Mouse (Mus musculus) retina, postnatal 1 day (tissue): ENCODE measurements at regions not wholly inside any gene's neighbourhood (a gene's known extent, or its start where the extent isn't known, plus 50 kb on each side); places are given as distances from the start of the nearest gene placed in this dataset.

Experiments used
- DNase-seq: peaks from one replicate; pipeline ENCODE4 v3.0.0-alpha.2; 2012

DNA sequence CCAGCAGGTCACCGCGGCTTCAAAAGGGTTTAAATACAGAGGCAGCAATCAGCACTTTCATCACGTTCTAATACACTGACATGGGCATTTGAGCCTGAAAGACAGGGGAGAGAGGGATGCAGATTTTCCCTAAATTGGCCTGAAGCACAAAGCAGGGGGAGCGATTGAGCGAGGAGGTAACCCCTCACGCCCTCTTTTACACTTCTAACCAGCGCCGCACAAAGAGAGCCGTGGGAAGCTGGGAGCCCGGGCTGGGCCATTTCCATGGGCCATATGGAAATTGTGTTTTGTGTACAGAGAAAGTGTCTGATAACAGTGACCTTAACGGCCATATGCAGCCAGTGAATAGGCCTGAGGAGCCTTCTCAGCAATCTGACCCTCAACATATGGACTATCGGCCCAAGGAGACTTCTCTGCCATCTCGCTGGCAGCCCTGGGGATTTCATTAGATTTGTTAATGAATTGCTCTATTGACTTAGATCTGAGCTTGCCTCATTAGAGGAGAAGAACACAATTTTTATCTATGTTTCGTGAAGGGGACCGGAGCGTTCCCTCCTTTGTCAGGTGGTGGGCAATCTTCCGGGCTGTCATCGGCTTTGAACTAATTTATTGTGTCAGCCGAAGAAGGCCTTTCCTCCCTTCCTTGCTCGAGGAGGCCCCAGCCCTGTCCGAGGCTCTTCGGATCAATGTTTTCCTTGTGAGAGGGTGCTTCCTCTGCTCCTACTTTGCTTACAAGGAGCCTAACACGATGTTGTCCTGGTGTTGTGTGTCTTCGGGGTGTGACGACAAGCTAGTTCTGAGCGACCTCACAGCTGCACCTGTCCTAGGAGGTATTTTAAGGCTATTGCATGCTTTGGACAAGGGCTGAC, 195.4 kb upstream of the Irx3 start:
- peak; percentile 69 for DNase-seq

DNA sequence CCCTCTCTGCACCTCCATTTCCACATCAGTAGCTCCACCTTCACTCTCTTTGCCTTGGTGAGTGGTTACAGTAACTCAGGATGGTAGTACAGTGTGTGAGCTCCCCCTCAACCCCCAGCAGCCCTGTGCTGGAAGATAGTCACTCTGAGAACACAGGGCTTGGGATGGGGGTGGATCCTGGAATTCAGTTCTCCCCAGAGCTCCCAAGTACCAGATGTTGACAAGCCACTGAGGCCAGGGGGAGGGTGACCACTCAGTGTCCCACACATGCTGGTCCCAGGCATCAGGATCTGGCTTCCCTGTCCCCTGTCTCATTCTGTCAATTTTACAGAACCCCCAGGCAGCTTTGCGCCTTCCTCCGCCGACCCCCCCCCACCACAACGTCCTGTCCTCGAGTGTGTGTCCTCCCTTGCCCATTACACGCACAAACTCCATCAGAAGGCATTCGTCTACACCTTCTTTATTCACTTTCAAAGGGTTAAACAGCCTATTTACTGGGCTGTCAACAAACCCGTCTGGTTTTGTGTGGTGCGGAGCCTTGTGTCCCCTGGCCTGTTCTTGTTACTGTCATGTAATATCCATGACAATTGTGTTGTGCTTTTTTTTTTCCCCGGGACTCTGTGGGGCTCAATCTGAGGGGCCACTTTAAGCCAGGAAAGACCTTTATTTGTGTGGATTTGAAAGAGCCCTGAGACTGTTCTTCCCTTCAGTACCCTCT, 194.6 kb upstream of the Irx3 start:
- DNase-seq, result no peak

DNA sequence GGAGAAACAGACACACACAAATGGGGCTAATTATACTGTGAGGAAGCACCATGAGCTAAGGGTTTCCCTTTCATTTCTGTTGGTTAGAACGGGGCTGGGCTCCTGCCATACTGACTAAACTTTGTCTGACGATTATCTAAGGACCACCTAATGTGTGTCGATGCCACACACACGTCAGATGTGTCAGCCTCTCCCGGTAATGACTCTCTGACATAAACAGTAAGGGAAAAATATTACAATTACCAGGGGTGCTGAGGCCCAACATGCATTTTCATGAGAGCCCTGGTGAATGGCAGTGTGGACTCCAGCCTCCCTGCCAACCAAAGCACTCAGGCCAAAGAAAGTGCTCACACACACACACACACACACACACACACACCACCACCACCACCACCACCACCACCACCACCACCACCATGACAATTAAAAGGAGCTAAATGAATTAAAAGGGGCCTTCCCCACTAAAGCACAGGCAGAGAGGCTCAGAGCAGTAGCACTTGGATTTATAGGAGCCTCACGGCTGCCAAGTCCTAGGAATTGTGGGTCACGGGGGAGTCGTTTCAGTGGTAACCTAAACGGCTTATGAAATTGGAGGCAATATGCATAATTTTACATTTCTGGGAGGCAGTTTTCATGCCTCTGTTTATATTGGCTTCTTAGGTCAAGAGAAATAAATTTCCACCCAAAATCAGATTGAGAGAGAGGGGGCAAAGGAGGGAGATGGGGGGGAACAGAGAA, 193.7 kb upstream of the Irx3 start:
- DNase-seq, result peak; percentile 79

DNA sequence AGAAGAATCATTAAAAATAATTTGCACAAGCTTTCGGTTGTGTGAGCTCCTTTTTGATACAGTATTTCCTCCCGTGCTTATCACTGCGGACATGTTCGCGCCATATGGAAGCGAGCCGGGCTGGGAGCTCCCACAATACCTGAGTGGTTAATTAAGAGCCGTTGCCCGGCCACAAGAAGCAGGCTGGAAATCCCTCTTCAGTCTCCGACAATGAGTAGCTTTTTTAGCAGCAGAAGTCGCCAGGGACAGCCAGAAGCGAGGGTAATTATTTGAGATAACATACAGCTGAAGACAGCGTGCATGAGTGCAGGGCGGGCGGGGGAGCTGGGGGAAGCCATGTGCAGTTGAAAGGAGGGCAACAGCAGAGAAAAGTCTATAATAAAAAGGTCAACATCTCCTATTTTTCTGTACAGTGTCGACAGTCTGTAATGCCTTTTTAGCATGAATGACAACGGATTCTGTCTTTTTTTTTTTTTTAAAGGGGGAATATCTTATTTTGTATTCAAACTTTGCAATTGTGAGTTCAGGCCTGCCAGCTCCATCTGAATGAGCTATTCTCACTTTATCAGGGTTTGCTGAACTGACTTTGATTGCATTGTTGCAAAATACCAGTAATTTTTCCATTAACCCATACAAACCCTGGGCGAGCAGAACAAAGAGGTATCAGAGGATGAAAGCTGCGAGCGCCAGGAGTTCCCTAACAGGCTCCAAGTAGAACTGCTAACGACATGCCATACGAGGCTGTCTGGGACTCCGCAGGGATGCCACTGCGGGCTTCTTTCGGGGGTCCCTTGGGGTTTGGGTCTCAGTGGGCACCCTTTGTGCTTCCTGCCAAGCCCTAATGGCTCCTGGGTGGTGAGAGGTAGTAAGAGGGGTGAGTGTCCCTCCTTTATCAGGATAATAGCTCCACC, 189.9 kb upstream of the Irx3 start:
- DNase-seq, result peak; percentile 70

DNA sequence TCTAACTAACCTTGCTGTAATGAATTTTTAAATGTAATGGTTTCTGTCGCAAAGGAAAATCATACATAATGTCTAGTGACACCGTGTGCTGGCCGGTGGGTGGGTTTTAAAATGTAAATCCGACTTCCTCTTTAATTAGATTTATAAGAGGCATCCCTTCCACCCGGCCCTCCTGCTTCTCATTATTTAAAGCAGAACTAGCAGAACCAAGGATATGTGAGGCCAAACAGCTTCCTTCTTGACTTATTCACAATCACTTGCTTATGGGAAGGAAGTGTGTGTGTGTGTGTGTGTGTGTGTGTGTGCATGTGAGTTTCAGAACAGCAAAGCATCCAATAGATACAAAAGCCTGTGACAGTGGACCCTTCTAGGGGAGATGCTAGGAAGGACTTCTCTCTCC, 189.1 kb upstream of the Irx3 start:
- peak; percentile 49 for DNase-seq

DNA sequence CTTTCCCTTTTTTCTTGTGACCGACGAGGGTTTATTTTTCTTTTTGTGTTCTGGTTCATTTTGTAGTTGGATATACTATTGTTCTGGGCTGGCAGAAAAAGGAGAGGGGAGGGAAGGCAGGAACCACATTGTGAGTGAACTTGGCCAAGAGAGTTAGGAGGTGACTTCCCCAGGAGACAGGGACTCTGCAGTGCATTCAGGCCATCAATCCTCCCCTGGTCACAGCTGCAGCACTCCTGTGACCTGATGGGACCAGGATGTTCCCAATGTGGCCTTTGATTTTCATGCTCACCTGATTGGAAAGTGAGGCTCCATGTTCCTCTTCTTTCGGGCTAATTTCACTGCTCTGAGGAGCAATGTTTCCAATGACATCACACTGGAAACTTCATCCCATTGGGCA, 188.2 kb upstream of the Irx3 start:
- no peak for DNase-seq

DNA sequence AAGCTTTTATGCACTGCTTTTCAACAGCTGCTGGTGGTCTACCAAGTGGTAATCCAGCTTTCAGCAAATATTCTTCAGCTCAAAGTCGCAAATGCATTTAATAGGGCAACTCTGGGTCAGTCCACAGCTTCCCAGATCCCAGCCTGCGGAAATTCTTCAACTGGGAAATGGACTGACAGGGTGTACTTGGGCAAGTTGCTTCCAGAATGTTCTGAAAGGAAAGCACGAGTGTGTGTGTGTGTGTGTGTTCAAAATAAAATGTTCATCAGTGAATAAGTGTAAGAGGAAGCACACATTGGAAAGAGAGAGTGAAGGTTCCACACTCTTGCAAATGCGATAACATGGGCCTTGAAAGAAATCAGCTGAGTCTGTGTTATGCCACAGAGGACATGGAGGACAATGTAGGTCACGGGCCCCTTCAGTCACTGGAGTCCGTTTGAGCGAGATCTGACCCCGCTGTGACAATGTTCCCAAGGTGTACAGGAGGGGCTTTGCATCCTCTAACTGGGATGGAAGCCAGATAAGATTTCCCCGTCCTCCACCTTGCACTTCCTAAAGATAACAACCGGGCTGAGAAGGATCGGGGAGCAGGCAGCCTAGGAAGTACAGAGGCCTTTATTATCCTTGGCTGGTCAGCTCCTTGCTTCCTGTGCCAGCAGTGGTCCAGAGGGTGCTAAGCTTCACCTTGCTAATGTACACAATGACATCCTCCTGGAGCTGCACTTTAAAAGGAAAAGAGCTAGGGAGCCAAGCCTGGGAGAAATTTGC, 187.2 kb upstream of the Irx3 start:
- DNase-seq, result peak; percentile 44

DNA sequence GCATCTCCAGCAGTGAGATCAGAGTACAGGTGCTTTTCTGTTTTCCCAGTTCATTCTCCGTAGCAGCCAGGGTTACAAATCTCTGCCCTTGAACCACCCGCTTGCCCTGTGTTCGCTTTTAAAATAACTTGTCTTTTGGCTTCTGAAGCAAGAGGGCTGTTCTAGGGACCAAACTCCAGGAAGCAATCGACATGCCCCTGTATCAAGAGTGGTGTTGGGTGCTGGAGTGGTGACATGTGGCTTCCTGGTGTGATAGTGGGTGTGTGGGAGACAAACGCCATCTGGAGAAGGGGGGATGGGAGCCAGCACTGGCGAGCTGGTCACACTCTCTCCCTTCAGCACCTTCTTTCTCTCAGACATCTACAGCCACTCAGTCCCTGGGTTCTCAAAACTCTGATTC, 186.0 kb upstream of the Irx3 start:
- DNase-seq, result peak; percentile 11

DNA sequence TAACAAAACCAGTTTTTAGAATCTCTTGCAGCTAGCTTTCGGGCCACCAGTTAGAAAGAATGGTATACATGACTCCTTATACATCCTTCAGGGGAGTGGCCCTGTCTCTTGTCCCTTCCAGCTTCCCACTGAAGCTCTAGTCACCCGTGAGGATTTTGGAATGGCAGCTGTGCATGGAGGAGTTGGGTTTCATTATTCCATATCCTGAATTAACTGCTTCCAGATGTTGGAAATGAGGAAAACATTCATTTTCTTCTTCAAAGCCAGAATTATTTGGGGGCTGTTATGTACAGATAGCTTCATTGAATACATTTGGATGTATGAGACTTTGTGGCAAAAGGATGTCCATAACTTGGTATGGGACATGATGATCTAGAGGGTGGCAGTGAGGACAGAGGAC, 181.3 kb upstream of the Irx3 start:
- no peak for DNase-seq

DNA sequence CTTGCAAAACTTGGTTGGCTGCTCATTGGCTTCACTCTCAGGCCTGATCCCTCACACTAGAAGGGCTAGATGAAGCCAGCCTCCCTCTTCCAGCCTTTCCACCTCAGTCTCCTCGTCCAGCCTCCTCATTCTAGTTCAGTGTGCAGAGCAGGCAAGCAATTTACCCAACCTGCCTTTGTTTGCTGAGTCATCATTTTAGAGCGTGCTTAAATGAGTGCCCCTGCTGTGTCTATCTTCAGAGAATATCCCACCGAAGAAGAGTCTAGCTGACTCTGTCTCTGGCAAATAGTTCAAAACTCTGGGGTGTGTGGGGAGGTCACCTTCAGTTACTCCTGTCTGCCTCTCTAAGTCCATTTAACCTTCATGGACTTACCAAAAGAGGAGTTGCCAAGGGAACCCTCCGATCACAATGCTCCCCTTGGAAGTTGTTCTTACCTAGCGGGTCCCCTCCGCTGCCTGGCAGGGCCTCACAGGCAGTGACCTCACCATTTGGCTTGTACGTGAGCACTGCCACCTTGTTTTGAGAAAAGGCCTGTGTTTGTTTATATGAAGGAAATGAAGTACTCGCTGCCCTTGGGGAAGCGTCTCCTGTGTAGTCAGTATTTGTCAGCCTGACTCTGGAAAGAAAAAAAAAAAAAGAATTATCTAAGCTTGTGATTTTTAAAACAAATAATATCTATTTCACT, 175.2 kb upstream of the Irx3 start:
- DNase-seq, result peak; percentile 45

DNA sequence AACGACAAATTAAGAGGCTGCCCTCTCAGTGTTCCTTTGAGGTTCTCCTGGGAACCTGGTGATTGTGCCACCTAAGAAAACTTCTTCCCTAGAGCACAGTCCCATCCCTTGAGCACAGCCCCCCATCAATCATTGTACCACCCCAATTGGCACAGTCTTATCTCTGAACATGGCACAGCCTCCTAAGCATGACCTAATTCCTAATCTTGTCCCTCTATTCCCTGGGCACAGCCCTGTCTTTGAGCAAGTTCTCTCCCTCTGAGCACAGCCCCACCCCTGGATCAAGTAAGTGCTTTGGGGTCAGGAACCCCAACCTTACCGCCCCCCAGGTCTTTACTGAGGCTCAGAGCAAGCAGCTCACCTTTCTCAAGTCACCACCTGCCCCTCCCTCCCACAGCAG, 173.6 kb upstream of the Irx3 start:
- no peak for DNase-seq

DNA sequence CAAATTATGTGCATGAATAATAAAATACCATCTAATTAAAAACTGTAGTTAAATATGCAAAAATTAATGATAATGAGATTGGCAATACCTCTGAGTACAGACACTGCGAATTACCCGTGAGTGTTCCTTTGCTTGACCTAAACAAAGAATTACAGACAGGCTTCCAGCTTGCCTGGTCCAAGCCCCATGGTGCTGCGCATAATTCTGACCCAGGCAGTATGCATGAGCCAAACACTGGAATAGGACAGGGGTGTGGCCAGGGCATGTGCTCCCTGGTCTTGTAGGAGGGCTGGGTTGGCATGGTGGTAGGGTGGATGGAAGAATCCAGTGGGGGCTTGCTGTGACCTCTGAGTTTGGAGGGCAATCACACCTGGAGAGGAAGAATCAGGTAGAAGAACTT, 172.8 kb upstream of the Irx3 start:
- DNase-seq, result peak; percentile 28

DNA sequence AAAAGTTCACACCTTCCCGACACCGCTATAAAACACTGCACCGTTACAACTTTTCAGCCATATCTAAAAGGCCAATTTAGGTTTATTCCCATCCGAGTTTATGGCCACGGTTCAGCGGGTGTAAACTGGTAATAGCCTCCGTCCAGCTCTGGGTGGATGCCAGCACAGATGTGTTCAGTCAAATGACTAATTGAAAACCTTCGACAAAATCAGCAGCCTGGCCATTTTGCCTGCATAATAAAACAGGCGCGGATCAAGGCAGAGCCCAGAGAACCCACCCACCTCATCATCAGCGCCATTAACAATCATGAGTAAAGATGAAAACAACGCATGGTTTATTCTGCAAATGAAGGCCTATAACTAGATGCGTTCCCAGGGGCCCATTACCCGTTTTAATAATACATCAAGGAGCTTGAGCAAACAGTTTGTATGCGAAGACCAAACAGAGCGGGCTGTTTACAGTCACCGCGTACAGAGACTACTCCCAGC, 172.1 kb upstream of the Irx3 start:
- peak; percentile 58 for DNase-seq

DNA sequence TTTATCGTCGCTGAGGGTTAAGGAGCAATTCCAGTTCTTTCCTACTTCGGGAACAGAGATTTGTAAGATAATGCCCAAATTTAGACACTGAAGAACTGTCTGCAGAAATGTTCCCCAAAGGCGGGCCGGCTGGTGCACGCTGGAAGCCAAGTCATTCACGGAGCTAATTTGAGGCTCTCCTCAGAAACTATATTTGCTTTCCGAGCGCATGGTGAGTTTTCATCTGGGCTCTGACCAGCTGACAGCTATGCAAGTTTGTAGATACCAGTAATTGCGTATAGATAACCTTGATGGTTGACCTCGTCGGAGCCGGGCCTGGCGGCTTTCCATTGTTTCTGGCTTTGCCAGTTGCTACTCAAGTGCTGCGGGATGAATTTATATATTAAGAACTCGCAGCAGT, 165.5 kb upstream of the Irx3 start:
- DNase-seq, result no peak

DNA sequence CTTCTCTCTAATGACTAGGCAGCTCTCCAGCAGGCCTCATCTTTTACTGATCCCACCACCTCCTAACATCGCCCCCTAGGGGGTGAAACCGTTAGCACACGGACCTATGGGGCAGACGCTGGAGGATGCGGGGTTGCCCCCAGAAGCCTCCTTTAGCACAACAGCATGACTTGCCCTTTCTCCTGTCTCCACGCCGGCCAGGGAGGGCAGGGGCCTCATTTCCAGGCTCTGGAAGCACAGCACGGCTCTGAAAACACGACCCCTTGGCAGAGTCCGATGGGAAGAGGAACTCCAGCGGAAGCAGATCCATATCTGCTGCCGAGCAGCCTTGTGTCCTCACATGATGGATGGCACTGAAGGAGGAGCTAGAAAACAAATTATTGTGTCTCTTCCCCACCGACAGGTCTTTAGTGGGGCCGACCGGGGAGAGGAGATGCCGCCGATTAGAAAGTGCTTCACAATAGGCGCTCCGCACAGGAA, 165.1 kb upstream of the Irx3 start:
- DNase-seq, result peak; percentile 44

DNA sequence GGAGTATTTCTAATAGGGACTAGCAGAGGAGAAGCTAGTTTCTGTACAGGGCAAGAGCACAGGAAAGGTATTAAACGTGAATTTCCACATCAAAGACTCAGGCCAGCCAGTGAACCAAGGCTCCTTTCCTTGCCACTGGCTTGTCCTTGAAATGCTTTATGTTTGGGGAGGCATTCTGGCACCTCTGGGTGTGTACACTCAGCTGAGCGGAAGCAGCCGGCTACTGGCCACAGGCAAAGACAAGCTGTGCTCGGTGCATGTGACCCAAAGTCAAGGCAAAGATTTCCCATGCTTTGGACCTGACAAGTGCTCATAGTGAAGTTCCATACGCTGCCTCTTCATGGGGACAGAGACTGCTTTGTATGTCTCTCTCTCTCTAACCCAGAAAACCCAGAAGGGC, 159.8 kb upstream of the Irx3 start:
- no peak for DNase-seq

DNA sequence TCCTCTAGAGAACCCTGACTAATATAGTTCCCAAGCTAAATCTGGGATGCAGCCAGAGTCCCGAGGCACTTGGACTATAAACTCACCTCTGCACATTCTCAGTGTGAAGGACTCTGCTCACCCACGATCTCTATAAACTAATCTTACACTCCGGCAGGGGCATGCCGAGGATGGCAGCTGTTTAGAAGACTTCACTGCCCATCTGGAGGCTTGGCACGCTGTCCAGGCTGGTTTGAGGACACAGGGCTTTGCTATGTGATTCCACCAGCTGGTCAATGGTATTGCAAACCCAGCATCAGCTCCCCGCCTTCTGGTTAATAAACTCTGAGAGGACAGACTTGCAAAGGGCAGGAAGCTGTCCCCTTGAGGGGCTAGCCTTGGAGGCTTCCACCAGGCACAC, 153.3 kb upstream of the Irx3 start:
- DNase-seq, result no peak

DNA sequence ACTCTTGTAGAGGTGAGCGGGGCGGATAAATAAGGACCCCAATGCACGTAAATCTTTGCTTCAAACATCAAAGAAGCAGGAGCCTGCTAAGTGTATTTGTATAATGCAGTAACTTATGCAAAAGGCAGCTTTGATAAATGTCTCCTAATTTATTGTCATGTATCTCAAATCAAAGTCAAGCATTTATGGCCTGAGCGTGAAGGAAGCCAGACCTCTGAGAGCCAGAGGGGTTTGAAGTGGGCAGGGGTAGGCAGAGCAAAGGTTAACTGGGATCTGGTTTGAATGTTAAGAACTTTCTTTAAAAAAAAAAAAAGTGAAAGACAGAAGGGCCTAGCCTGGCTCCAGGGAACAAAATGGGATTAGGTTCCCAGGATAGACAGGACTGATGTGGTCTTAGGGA, 151.1 kb upstream of the Irx3 start:
- no peak for DNase-seq

DNA sequence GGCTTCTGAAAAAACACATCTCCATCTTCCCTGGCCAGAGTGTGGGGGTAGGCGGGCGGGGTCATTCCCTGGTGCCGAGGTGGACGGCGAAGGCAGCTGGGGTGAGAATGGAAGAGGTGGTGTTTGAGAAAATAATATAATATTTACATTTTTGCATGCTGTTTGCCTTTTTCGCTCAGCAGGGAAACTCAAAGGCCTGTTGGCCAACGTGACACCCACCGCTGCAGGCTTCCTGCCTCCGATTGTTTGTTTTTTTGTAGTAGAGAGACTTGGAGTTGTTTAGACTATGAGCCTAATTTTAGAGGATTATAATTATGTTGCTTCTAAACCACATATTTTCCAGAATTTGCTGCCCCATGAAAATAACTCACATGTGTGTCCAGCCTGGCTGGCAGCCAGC, 147.2 kb upstream of the Irx3 start:
- no peak for DNase-seq

DNA sequence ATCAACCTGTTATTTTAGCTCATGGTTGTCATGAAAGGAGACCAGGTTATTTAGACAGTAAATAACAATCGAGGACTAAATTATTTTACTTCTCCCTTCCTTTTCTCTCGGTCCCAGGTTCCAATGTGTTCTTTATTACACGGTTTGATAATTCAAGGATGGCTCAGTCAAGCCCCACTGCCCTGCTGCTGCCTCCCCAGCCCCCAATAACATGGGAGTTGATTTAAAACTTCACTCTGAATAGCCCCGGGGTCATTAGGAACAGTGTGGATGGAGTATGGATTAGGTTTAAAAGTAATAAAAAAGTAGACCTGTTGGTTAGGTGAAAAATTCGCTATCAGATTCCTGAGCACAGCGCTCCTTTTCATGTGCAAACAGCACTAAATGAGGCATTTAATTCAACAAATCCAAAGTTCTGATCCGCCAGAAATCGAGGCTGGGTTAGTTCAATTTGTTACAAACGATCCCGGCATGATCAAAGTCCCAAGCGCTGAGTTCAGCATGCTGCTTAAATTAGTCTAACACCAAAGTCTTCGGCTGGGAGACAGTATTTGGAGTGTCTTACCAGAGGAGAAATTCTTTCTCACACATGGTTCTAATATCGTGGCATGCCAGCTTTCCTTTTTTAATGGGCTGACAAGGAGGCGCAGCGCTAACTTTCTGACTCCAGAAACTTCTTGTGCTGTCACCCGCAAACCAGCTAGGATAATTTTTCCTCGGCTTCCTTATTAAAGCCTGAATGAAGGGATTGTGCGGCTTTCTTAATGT, 146.5 kb upstream of the Irx3 start:
- no peak for DNase-seq
